Mouse (Mus musculus) urinary bladder, postnatal 36 days (tissue): ENCODE measurements around the gene 4930449I24Rik.
"Not testable (repeated sequence)": the region's sequence is repeated elsewhere in the genome, so short reads cannot be mapped to it uniquely, and the experiment has no call there.

ENCODE experiments used
- DNase-seq, 2 experiments: peaks; one replicate each; pipeline ENCODE4 v3.0.0; 2022; ENCODE audit warnings: low spot score in 2 of 2, mixed read lengths in 1 of 2

Gene 4930449I24Rik

DNA sequence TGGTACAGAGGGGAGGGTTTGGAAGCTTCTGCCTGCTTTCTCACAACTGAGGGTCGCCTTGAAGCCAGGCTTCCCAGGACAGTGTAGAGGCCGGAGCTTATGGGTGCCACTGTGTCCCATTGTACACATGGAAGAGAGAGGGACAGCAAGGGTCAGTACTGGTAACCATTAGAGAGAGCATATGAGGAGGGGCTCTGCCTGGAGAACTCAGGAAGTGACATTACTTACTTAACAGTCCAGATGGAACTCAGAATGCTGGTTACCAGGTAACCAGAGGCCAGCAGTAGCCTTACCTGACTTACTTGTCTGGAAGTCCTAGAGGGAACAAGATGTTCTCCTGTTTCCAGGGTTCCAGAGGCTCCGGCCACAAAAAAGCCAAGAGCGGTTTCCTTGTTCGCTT is at the start of gene 4930449I24Rik:
Gene 4930449I24Rik (plus strand): TSS at position 301 of the 400 bp plus-strand sequence.
- DNase-seq = not testable (repeated sequence)

DNA sequence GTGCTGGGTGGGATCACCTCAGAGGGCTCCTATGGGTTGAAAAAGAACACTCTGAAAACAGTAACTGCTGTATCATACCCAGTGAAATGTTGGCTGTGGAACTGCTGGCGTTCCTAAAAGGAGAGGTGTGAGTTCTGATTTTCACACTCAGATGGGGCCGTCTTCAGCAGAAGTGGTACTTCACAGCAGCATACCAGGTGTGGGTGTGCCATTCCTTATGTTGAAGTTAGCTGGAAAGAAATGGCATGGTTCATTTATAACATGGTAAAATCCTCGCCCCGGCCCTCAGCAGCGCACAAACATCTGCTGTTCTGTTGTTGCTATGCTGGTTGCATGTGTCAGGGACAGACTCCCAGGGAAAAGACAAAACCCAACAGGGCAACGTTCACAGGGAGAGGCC is 48.6 kb upstream of the 4930449I24Rik start:
- no peak for DNase-seq

DNA sequence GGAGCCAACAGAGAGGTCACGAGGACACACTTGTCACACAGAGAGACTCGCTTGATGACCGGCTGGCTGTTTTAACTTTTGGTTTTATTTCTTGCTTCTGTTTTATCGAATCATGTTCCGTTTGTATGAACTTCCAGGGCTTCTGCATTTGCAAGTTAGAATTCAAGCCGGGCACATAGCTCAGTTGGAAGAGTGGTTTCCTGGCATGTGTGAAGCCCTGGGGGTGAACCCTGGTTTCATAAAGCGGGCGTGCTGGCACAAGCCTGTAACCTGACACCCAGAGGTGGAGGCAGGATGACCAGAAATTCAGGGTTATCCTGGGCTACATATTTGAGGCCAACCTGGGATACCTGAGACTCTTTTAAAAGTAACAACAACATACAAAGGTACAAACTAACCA is 40.6 kb upstream of the 4930449I24Rik start:
- no peak for DNase-seq

DNA sequence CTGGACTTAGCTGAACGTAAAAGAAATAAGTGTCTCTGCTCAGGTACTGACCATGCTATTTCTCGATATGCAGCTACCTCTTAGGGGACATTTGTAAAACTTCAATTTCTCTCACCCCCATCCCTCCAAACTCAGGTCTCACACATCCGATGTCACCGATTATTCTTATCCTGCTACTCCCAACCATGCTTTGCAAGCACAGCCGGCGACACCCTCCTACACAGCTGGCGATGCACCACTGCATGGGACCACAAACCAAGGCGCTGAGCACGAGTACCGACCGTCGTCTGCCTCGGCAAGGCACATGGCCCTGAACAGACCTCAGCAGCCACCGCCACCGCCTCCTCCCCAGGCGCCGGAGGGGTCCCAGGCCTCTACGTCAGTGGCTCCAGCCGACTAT is 35.5 kb upstream of the 4930449I24Rik start:
- no peak for DNase-seq

DNA sequence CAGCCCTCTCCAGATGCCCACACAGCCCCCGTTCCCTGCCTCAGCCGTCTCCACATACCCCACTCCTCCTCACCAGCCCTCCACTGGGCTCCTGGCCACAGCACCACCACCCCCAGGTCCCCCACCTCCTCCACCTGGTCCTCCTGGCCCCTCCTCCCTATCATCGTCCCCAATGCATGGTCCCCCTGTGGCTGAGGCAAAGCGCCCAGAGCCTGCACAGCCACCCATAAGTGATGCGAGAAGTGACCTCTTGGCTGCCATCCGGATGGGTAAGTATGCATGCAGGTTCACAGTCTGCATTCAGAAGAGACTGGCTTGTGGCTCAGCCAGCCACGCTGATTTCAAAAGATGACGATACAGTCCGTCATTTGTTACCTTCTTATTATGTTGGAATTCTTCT is 33.9 kb upstream of the 4930449I24Rik start:
- no peak for DNase-seq

DNA sequence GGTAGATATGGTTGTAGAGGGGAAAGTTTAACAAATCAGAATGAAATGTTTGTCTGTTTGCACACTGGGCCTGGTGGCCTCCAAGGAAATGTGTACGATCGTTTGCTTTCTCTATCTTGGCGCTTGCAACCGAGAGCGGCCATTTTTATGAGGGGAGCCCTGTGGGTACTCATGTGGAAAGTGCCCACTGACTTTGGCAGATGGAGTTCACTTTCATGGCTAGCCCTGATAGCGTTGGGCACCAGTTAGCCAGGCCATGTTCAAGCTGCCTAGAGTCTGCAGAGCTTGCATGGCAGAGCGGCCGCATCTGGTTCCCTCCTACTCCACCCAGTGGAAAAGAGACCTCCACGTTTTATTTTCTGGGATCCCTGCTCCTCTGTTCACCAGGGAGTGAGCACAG is 31.4 kb upstream of the 4930449I24Rik start:
- DNase-seq = no peak

DNA sequence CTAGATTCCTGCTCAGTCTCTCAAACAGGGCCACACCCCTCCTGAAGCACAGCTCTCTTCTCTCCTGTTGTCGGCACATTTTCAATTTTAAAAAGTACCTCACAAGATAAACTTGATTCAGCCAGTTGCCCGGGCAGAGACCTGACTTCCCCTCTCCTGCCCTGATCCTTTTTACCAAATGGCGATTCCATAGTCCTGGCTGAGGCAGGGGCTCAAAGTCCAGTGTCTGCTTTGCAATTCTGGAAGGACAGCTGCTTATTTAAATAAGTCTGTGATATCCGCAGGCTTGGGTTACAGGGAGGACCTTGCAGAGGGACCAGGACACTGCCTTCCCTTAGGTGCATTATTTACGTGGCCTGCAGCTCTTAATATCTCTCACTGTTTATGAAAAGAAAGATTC is 30.9 kb upstream of the 4930449I24Rik start:
- DNase-seq = no peak

DNA sequence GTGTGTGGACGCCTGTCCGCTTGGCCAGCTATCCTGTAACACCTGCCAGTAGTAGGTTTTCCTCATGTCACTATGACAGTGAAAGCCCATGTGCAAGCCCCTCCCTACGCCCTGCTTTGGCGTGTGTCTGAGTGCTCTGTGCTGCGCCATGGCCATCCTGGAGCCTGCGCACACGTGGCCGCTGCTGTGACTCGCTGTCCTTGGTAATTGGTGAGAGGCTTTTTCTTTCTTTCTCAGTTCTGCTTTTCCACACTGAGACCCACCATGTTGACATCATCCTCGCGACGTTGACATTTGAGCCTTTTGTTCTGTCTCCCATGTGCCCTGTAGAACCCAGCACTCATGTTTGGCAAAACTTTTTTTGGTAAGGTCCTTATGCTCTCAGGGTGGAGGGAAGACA is 30.4 kb upstream of the 4930449I24Rik start:
- no peak for DNase-seq

DNA sequence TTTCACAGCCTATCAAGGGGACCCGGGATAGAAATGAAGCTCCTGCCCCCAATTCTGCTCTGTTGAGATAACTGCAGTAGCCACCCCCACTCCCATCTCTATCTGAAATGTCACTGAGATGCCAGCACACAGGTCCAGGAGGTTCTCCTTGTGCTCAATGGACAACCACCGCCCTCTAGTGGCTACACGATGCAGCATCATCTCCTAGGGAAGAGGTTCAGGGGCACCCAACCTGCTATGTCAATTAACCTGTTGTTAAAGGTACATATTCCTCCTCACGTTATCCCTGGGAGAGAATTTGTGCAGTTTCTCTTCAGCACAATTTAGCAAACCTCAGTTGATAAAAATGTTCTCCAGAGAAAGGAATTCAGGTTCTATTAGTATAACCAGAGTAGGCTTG is 22.6 kb upstream of the 4930449I24Rik start:
- DNase-seq = peak; percentile 2 to 16

DNA sequence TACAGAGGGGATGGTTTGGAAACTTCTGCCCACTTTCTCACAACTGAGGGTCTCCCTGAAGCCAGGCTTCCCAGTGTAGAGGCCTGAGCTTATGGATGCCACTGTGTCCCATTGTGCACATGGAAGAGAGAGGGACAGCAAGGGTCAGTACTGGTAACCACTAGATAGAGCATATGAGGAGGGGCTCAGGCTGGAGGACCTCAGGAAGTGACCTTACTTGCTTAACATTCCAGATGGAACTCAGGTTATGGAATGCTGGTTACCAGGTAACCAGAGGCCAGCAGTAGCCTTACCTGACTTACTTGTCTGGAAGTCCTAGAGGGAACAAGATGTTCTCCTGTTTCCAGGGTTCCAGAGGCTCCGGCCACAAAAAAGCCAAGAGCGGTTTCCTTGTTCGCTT is 20.5 kb upstream of the 4930449I24Rik start, which contains the start of gene Gm6408:
Gene Gm6408 (plus strand): TSS at position 301 of the 400 bp plus-strand sequence.
- DNase-seq = not testable (repeated sequence)

DNA sequence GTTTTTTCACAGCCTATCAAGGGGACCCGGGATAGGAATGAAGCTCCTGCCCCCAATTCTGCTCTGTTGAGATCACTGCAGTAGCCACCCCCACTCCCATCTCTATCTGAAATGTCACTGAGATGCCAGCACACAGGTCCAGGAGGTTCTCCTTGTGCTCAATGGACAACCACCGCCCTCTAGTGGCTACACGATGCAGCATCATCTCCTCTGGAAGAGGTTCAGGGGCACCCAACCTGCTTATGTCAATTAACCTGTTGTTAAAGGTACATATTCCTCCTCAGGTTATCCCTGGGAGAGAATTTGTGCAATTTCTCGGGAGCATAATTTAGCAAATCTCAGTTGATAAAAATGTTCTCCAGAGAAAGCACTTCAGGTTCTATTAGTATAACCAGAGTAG is 13.2 kb upstream of the 4930449I24Rik start:
- DNase-seq = peak in 1 of 2 experiments; percentile 28

DNA sequence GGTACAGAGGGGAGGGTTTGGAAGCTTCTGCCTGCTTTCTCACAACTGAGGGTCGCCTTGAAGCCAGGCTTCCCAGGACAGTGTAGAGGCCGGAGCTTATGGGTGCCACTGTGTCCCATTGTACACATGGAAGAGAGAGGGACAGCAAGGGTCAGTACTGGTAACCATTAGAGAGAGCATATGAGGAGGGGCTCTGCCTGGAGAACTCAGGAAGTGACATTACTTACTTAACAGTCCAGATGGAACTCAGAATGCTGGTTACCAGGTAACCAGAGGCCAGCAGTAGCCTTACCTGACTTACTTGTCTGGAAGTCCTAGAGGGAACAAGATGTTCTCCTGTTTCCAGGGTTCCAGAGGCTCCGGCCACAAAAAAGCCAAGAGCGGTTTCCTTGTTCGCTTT is 11.1 kb upstream of the 4930449I24Rik start, which contains the start of gene Gm6370:
Gene Gm6370 (plus strand): TSS at position 301 of the 400 bp plus-strand sequence.
- DNase-seq = not testable (repeated sequence)

DNA sequence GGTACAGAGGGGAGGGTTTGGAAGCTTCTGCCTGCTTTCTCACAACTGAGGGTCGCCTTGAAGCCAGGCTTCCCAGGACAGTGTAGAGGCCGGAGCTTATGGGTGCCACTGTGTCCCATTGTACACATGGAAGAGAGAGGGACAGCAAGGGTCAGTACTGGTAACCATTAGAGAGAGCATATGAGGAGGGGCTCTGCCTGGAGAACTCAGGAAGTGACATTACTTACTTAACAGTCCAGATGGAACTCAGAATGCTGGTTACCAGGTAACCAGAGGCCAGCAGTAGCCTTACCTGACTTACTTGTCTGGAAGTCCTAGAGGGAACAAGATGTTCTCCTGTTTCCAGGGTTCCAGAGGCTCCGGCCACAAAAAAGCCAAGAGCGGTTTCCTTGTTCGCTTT is 11.6 kb downstream of the 4930449I24Rik start, which contains the start of gene Gm3402:
Gene Gm3402 (plus strand): TSS at position 301 of the 400 bp plus-strand sequence.
- not testable (repeated sequence) for DNase-seq

DNA sequence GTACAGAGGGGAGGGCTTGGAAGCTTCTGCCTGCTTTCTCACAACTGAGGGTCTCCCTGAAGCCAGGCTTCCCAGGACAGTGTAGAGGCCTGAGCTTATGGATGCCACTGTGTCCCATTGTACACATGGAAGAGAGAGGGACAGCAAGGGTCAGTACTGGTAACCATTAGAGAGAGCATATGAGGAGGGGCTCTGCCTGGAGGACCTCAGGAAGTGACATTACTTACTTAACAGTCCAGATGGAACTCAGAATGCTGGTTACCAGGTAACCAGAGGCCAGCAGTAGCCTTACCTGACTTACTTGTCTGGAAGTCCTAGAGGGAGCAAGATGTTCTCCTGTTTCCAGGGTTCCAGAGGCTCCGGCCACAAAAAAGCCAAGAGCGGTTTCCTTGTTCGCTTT is 23.3 kb downstream of the 4930449I24Rik start, which contains the start of gene Gm3404:
Gene Gm3404 (plus strand): TSS at position 301 of the 400 bp plus-strand sequence.
- not testable (repeated sequence) for DNase-seq

DNA sequence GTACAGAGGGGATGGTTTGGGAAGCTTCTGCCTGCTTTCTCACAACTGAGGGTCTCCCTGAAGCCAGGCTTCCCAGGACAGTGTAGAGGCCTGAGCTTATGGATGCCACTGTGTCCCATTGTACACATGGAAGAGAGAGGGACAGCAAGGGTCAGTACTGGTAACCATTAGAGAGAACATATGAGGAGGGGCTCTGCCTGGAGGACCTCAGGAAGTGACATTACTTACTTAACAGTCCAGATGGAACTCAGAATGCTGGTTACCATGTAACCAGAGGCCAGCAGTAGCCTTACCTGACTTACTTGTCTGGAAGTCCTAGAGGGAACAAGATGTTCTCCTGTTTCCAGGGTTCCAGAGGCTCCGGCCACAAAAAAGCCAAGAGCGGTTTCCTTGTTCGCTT is 35.1 kb downstream of the 4930449I24Rik start, which contains the start of gene Gm3409:
Gene Gm3409 (plus strand): TSS at position 301 of the 400 bp plus-strand sequence.
- not testable (repeated sequence) for DNase-seq
